Mouse (Mus musculus) heart, embryonic 13.5 days (tissue): ENCODE data around the gene Ier5. TPM values are rescaled to one million over a fixed set of nuclear protein-coding genes. Genes with fewer than 3 reads are reported as not detected.

Source experiments
- ATAC-seq: fragments of 200-750 bp; cut with Nextera tagmentation; 2 replicates; pipeline ENCODE4 v1.8.0; 2017; ENCODE audit warnings: moderate TSS enrichment; ENCODE audit not compliant: insufficient number of reproducible peaks, low FRiP score, low TSS enrichment; ENCODE audit errors: extremely low read depth
- H3K27ac ChIP-seq: fragments of 300-500 bp; sonication (generic); replicated peaks from 2 replicates; pipeline ENCODE4 v1.5.1; 2015; ENCODE audit warnings: moderate library complexity, mild to moderate bottlenecking, inconsistent platforms
- H3K27me3 ChIP-seq: fragments of 300-500 bp; sonication (generic); replicated peaks from 2 replicates; pipeline ENCODE4 v1.6.1; 2015; ENCODE audit warnings: mild to moderate bottlenecking, inconsistent platforms
- H3K36me3 ChIP-seq: fragments of 300-500 bp; sonication (generic); 2 replicates; pipeline ENCODE4 v1.6.1; 2015; ENCODE audit warnings: mild to moderate bottlenecking, inconsistent platforms
- H3K4me1 ChIP-seq: fragments of 300-500 bp; sonication (generic); 2 replicates; pipeline ENCODE4 v1.6.1; 2015; ENCODE audit warnings: inconsistent platforms
- H3K4me2 ChIP-seq: fragments of 300-500 bp; sonication (generic); 2 replicates; pipeline ENCODE4 v1.6.1; 2015; ENCODE audit warnings: inconsistent platforms, mild to moderate bottlenecking, moderate library complexity
- H3K4me3 ChIP-seq: fragments of 300-500 bp; sonication (generic); 2 replicates; pipeline ENCODE4 v1.5.1; 2015; ENCODE audit warnings: moderate library complexity, mild to moderate bottlenecking, inconsistent platforms
- H3K9ac ChIP-seq: fragments of 300-500 bp; sonication (generic); 2 replicates; pipeline ENCODE4 v1.6.1; 2015; ENCODE audit warnings: inconsistent platforms, mild to moderate bottlenecking, moderate library complexity
- H3K9me3 ChIP-seq: fragments of 300-500 bp; sonication (generic); 2 replicates; pipeline ENCODE4 v1.6.1; 2016; ENCODE audit warnings: inconsistent platforms
- WGBS: fragments of 180-500 bp; shearing (Covaris S2); methylation state at CpG from one replicate; pipeline ENCODE4 v1.1.7; 2015; ENCODE audit warnings: mixed read lengths; 5-methylcytosine and 5-hydroxymethylcytosine counted together
- polyA plus RNA-seq: library from polyadenylated mRNA; unstranded; fragments of >200 nt; fragmentation: Nextera tagmentation; extraction: Ambion mirVana; gene quantifications from 2 replicates; pipeline ENCODE4 v1.2.1, GENCODE M21; 2015

Ier5 gene
- polyA plus RNA-seq, 1 experiment from 2014 or later: 3.8 TPM

- H3K9me3 ChIP-seq: no peaks in the 10 kb centered on the region
Observed at GRCm38 (mm10) chr1:155062057-155062456, 37.4 kb downstream of the Ier5 start.

GRCm38 (mm10) chr1:155060832-155061801 is 38.3 kb downstream of the Ier5 start:
- Histone ChIP-seq H3K4me3 (no peak overlapping the region), H3K4me1 (peaks cover 59% of the 10 kb centered on the region), H3K27me3 (no peaks in the 10 kb centered on the region), H3K9ac (no peak overlapping the region), H3K36me3 (no peaks in the 10 kb centered on the region), H3K27ac (peak overlapping the region; percentile 80), H3K4me2 (no peak overlapping the region), H3K9me3 (no peaks in the 10 kb centered on the region)
- ATAC-seq: no peak
- 67% methylated on average over 17 of the region's 17 CpGs for WGBS

More at GRCm38 (mm10) chr1:155062057-155062456, 37.4 kb downstream of the Ier5 start:
- ATAC-seq: no peak
- H3K27me3 ChIP-seq: no peaks in the 10 kb centered on the region
- 80% methylated on average over 7 of the region's 7 CpGs for WGBS
- H3K9ac ChIP-seq: no peak overlapping the region
- peaks cover 53% of the 10 kb centered on the region for H3K4me1 ChIP-seq
- H3K4me3 ChIP-seq: no peak overlapping the region
- no peak overlapping the region for H3K27ac ChIP-seq
- H3K4me2 ChIP-seq: no peak overlapping the region
- H3K36me3 ChIP-seq: no peaks in the 10 kb centered on the region

GRCm38 (mm10) chr1:155060261-155060660 is 39.2 kb downstream of the Ier5 start:
- peaks cover 60% of the 10 kb centered on the region for H3K4me1 ChIP-seq
- peak overlapping the region; percentile 56 for H3K9ac ChIP-seq
- H3K36me3 ChIP-seq: no peaks in the 10 kb centered on the region
- no peak overlapping the region for H3K4me3 ChIP-seq
- ATAC-seq: no peak
- peak overlapping the region; percentile 80 for H3K27ac ChIP-seq
- H3K27me3 ChIP-seq: no peaks in the 10 kb centered on the region
- WGBS: 49% methylated on average over 5 of the region's 5 CpGs
- H3K4me2 ChIP-seq: no peak overlapping the region
- H3K9me3 ChIP-seq: no peaks in the 10 kb centered on the region

- H3K27me3 ChIP-seq: no peaks in the 10 kb centered on the region
- H3K9me3 ChIP-seq: no peaks in the 10 kb centered on the region
- WGBS: 6% methylated on average over 13 of the region's 14 CpGs
- peaks cover 61% of the 10 kb centered on the region for H3K4me1 ChIP-seq
- peak overlapping the region; percentile 56 for H3K9ac ChIP-seq
- H3K36me3 ChIP-seq: no peaks in the 10 kb centered on the region
- peak overlapping the region; percentile 80 for H3K27ac ChIP-seq
- H3K4me3 ChIP-seq: no peak overlapping the region
- peak; percentile 27; the same call in 1 of the 2 replicates for ATAC-seq
- H3K4me2 ChIP-seq: peak overlapping the region; percentile 53
Observed at GRCm38 (mm10) chr1:155059505-155059904, 39.9 kb downstream of the Ier5 start.

GRCm38 (mm10) chr1:155058099-155059012 is 41.1 kb downstream of the Ier5 start:
- 62% methylated on average over 6 of the region's 6 CpGs for WGBS
- Histone ChIP-seq H3K4me3 (no peak overlapping the region), H3K4me1 (peaks cover 66% of the 10 kb centered on the region), H3K27ac (peak overlapping the region; percentile 80), H3K36me3 (no peaks in the 10 kb centered on the region), H3K9ac (peak overlapping the region; percentile 33; the same call in 1 of the 2 replicates), H3K9me3 (no peaks in the 10 kb centered on the region), H3K27me3 (no peaks in the 10 kb centered on the region), H3K4me2 (no peak overlapping the region)
- ATAC-seq: no peak

- Histone ChIP-seq H3K4me1 (peaks cover 87% of the 10 kb centered on the region), H3K9me3 (no peaks in the 10 kb centered on the region), H3K4me2 (no peak overlapping the region), H3K36me3 (no peaks in the 10 kb centered on the region), H3K4me3 (no peak overlapping the region), H3K9ac (no peak overlapping the region), H3K27me3 (no peaks in the 10 kb centered on the region), H3K27ac (no peak overlapping the region)
- WGBS: 81% methylated on average over 1 of the region's 1 CpGs
- ATAC-seq: no peak
Observed at GRCm38 (mm10) chr1:155056166-155056565, 43.3 kb downstream of the Ier5 start.

- Histone ChIP-seq H3K4me1 (peaks cover 87% of the 10 kb centered on the region), H3K9ac (0 out of 2 replicates have a peak overlapping the region, but pooled peaks have one; percentile 5), H3K4me2 (no peak overlapping the region), H3K27ac (peak overlapping the region; percentile 61), H3K4me3 (no peak overlapping the region), H3K9me3 (no peaks in the 10 kb centered on the region), H3K27me3 (no peaks in the 10 kb centered on the region), H3K36me3 (no peaks in the 10 kb centered on the region)
- no peak for ATAC-seq
- 33% methylated on average over 3 of the region's 3 CpGs for WGBS
Observed at GRCm38 (mm10) chr1:155055041-155055440, 44.4 kb downstream of the Ier5 start.

GRCm38 (mm10) chr1:155054366-155054965 is 45.0 kb downstream of the Ier5 start:
- no peaks in the 10 kb centered on the region for H3K36me3 ChIP-seq
- H3K27me3 ChIP-seq: no peaks in the 10 kb centered on the region
- no peaks in the 10 kb centered on the region for H3K9me3 ChIP-seq
- ATAC-seq: no peak
- H3K4me1 ChIP-seq: peaks cover 87% of the 10 kb centered on the region
- no peak overlapping the region for H3K4me2 ChIP-seq
- H3K9ac ChIP-seq: 0 out of 2 replicates have a peak overlapping the region, but pooled peaks have one; percentile 28
- WGBS: 41% methylated on average over 6 of the region's 6 CpGs
- H3K4me3 ChIP-seq: no peak overlapping the region
- no peak overlapping the region for H3K27ac ChIP-seq

GRCm38 (mm10) chr1:155053296-155053695 is 46.1 kb downstream of the Ier5 start:
- Histone ChIP-seq H3K4me3 (no peak overlapping the region), H3K27ac (peak overlapping the region; percentile 82), H3K9me3 (no peaks in the 10 kb centered on the region), H3K36me3 (no peaks in the 10 kb centered on the region), H3K9ac (no peak overlapping the region), H3K4me1 (peaks cover 79% of the 10 kb centered on the region), H3K27me3 (no peaks in the 10 kb centered on the region), H3K4me2 (no peak overlapping the region)
- ATAC-seq: no peak
- WGBS: 91% methylated on average over 1 of the region's 1 CpGs

- peak overlapping the region; percentile 34; the same call in 1 of the 2 replicates for H3K4me2 ChIP-seq
- peak overlapping the region; percentile 61; the same call in 1 of the 2 replicates for H3K9ac ChIP-seq
- H3K27me3 ChIP-seq: no peaks in the 10 kb centered on the region
- peaks cover 74% of the 10 kb centered on the region for H3K4me1 ChIP-seq
- no peaks in the 10 kb centered on the region for H3K36me3 ChIP-seq
- peak overlapping the region; percentile 82 for H3K27ac ChIP-seq
- ATAC-seq: no peak
- 19% methylated on average over 9 of the region's 9 CpGs for WGBS
- H3K4me3 ChIP-seq: no peak overlapping the region
- no peaks in the 10 kb centered on the region for H3K9me3 ChIP-seq
Observed at GRCm38 (mm10) chr1:155052761-155053166, 46.7 kb downstream of the Ier5 start.
